Mouse (Mus musculus) kidney, adult 2 months (tissue): ENCODE results near the gene Fignl2.

Experiments used
- CTCF ChIP-seq: fragments of 200-500 bp; conservative IDR thresholded peaks from 2 replicates; pipeline ENCODE4 v1.5.1; 2011; ENCODE audit warnings: low read depth, mild to moderate bottlenecking, control low read depth, low read length, moderate library complexity, mixed read lengths; ENCODE audit not compliant: insufficient read depth, insufficient read length
- POLR2A ChIP-seq: fragments of 200-500 bp; IDR thresholded peaks from one replicate; pipeline ENCODE4 v1.6.1; 2011; ENCODE audit warnings: low read depth, low read length, control low read depth

GRCm38 (mm10) chr15:101093988-101094387 lies 15.6 kb upstream of the Fignl2 start:
- no peak for TF ChIP-seq CTCF
- TF ChIP-seq POLR2A = no peak
